Mouse (Mus musculus) hindbrain, embryonic 10.5 days (tissue): ENCODE results near the gene Tcf7l1. TPM values are rescaled to one million over a fixed set of nuclear protein-coding genes. Genes with fewer than 3 reads are reported as not detected.
"Not testable (repeated sequence)": the region's sequence is repeated elsewhere in the genome, so short reads cannot be mapped to it uniquely, and the experiment has no call there.

Experiments
- DNase-seq: peaks from one replicate; pipeline ENCODE4 v3.0.0-alpha.2; 2017; ENCODE audit warnings: low spot score
- H3K27ac ChIP-seq: fragments of 300-500 bp; sonication (generic); 2 replicates; pipeline ENCODE4 v1.5.1; 2016; ENCODE audit warnings: mild to moderate bottlenecking, moderate library complexity
- H3K27me3 ChIP-seq: fragments of 300-500 bp; sonication (generic); 2 replicates; pipeline ENCODE4 v1.6.1; 2016; ENCODE audit warnings: mild to moderate bottlenecking; ENCODE audit not compliant: poor library complexity, insufficient read depth, severe bottlenecking
- H3K36me3 ChIP-seq: fragments of 300-500 bp; sonication (generic); 2 replicates; pipeline ENCODE4 v1.6.1; 2016; ENCODE audit warnings: mild to moderate bottlenecking, moderate library complexity
- H3K4me1 ChIP-seq: fragments of 300-500 bp; sonication (generic); replicated peaks from 2 replicates; pipeline ENCODE4 v1.6.1; 2016; ENCODE audit warnings: mild to moderate bottlenecking
- H3K4me3 ChIP-seq: fragments of 300-500 bp; sonication (generic); 2 replicates; pipeline ENCODE4 v1.5.1; 2016; ENCODE audit warnings: mild to moderate bottlenecking, moderate library complexity
- H3K9me3 ChIP-seq: fragments of 300-500 bp; sonication (generic); 2 replicates; pipeline ENCODE4 v1.6.1; 2016; ENCODE audit warnings: mild to moderate bottlenecking, moderate library complexity
- WGBS: fragments of 180-500 bp; shearing (Covaris S2); methylation state at CpG from one replicate; pipeline ENCODE4 v1.1.7; 2016; 5-methylcytosine and 5-hydroxymethylcytosine counted together
- polyA plus RNA-seq: library from polyadenylated mRNA; unstranded; fragments of >200 nt; fragmentation: Nextera tagmentation; extraction: Ambion mirVana; gene quantifications from 2 replicates; pipeline ENCODE4 v1.2.1, GENCODE M21; 2016

The Tcf7l1 gene
- polyA plus RNA-seq: 23.7 and 25.1 TPM in 2 replicates

DNA sequence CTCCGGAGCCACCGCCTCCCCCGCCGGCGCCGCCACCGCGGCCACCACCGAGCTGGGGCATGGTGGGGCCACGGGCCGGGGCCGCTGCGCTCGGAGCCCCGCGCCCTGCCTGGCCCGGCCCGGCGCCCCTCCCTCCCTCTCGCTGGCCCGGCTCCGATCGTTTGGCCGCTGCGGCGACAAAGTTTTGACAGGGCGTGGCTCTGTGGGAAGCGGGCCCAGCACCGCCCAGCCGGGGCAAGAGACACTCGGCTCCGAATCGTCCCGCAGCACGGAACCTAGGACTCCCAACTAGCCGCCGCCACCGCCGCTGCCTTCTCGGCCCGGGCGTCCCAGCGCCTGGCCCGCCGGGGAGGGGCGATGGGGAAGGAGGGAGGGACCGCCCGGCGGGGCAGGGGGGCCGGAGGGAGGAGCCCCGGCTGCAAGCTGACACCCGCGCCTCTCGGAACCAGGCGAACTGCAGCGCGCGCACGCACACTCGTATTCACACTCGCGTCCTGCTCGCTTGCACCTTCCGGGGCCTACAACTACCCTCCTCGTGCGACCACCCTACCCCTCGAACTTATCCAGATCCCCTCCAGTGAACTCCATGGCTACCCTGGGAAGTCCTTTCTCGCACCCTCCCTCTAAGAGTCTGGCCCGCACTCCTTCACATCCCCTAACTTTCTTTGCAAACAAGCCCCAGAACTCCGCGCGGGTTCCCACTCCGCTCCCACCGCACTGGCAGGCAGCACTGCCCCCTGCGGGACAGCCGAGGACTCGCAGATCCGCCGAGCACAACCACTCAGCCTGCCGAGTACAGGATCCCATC lies at the start of gene Tcf7l1:
Gene Tcf7l1 (minus strand): TSS at position 363 of the 808 bp plus-strand sequence.
- Histone ChIP-seq H3K4me1 (peaks cover 25% of the 10 kb centered on the region), H3K36me3 (peaks cover 17% of the 10 kb centered on the region), H3K9me3 (no peaks in the 10 kb centered on the region), H3K4me3 (peak within 1 kb of the TSS; percentile 90), H3K27me3 (peaks cover 6% of the 10 kb centered on the region; the same call in 1 of the 2 replicates), H3K27ac (peak within 1 kb of the TSS; percentile 96)
- 1% methylated on average over 80 of the region's 80 CpGs for WGBS
- DNase-seq: peak; percentile 94

DNA sequence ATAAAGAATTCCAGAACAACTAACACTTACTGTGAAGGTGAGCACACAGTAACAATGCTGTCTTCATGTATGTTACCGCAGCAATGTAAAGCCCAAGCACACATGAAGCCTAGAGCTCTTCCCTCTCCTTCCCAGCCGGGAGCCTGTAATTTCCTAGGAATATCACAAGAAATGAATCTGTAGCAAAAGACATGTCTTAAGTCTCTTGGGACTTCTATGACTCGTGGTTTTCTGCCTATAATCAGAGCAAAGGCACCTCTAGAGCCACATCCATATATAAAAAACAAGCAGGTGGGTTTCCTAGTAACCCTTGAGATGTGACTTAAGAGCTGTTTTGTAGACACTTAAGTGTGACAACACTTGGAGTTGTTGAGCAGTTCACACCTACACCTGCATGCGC lies 48.7 kb upstream of the Tcf7l1 start:
- no peak for DNase-seq
- Histone ChIP-seq H3K4me3 (no peak overlapping the region), H3K27me3 (no peaks in the 10 kb centered on the region), H3K9me3 (no peaks in the 10 kb centered on the region), H3K27ac (no peak overlapping the region), H3K4me1 (no peaks in the 10 kb centered on the region), H3K36me3 (peaks cover 38% of the 10 kb centered on the region)
- WGBS: 93% methylated on average over 4 of the region's 4 CpGs

DNA sequence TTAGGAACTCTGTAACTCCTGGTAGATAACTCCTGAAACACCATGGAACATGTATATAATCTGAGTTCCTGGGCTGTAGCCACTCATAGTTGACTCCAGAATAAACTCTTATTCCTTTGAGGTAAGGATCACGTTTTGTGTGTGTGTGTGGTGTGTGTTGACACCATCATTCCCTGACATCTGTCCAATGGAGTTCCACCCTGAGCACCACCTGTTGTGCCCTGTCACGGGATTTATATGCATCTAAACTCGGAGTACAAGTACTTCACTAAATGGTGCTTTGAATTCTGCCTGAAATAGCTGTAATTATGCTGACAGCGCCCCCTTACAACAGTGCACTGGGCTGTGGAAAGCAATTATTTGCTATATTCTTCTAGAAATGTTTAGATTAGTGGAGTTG lies 45.5 kb upstream of the Tcf7l1 start:
- no peaks in the 10 kb centered on the region for H3K9me3 ChIP-seq
- no peaks in the 10 kb centered on the region for H3K27me3 ChIP-seq
- H3K36me3 ChIP-seq: peaks cover 10% of the 10 kb centered on the region
- no peaks in the 10 kb centered on the region for H3K4me1 ChIP-seq
- H3K27ac ChIP-seq: no peak overlapping the region
- no peak for DNase-seq
- WGBS: 72% methylated on average over 4 of the region's 4 CpGs
- no peak overlapping the region for H3K4me3 ChIP-seq

DNA sequence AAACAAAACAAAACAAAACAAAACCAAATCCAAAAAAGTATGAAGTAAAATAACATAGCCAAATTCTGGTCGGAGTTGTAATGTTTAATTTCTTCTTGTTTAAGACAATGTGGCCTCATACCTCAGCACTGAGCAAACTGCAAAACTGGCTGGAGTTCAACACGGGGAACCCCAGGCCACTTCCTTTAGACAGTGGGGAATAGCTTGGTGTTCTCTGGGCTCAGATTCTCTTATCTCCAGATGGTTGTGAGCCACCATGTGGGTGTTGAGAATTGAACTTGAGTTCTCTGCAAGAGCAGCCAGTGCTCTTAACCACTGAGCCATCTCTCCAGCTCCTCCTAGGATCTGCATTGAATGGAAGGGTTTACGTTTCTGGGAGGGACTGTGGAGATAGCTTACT lies 42.8 kb upstream of the Tcf7l1 start:
- Histone ChIP-seq H3K27ac (no peak overlapping the region), H3K9me3 (no peaks in the 10 kb centered on the region), H3K4me3 (no peak overlapping the region), H3K36me3 (0 out of 2 replicates have a peak, but pooled peaks cover 3% of the 10 kb centered on the region), H3K4me1 (peaks cover 3% of the 10 kb centered on the region), H3K27me3 (peaks cover 1% of the 10 kb centered on the region)
- DNase-seq: no peak
- WGBS: 61% methylated on average over 3 of the region's 3 CpGs

DNA sequence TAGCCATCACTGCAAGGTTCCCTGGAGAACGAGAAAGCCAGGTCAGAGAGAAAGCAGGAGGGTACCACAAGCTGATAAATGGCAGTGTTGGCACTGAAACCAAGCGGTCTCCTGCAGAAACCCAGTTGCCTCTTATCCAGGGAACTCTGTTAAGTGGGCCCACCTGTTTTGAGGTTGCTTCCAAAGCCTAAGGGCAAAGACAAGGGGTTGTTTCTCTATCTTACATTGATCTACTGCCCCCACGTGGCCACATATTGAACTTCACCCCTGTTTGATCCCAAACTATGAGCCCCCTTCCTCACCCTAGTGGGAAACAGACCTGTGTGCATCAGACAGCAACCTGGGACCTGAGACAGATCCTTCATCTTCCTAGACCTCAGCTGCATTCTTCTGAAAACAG lies 42.2 kb upstream of the Tcf7l1 start:
- peak; percentile 76 for DNase-seq
- Histone ChIP-seq H3K4me3 (no peak overlapping the region), H3K4me1 (peaks cover 3% of the 10 kb centered on the region), H3K27ac (no peak overlapping the region), H3K9me3 (no peaks in the 10 kb centered on the region), H3K36me3 (no peaks in the 10 kb centered on the region), H3K27me3 (peaks cover 7% of the 10 kb centered on the region)
- 30% methylated on average over 3 of the region's 3 CpGs for WGBS

DNA sequence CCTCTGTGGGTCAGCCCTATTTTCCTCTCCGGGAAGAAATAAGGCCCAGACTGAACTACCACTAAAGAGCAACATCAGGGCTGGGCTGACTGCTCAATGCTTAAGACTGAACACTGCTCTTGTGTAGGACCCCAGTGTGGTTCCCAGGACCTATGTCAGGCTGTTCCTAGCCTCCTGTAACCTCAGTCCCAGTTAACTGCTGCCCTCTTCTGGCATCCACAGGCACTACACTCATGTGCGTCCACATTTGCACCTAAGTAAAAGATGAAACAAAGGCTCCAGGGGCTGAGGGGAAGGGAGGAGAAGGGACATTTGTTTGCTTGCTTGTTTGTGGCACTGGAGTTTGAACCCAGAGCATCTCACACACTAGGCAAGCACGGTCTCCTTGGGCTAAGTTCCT lies 39.8 kb upstream of the Tcf7l1 start:
- no peak overlapping the region for H3K4me3 ChIP-seq
- peaks cover 17% of the 10 kb centered on the region for H3K27me3 ChIP-seq
- H3K4me1 ChIP-seq: peaks cover 16% of the 10 kb centered on the region
- WGBS: 73% methylated on average over 3 of the region's 3 CpGs
- peak; percentile 35 for DNase-seq
- no peaks in the 10 kb centered on the region for H3K36me3 ChIP-seq
- no peaks in the 10 kb centered on the region for H3K9me3 ChIP-seq
- H3K27ac ChIP-seq: no peak overlapping the region

DNA sequence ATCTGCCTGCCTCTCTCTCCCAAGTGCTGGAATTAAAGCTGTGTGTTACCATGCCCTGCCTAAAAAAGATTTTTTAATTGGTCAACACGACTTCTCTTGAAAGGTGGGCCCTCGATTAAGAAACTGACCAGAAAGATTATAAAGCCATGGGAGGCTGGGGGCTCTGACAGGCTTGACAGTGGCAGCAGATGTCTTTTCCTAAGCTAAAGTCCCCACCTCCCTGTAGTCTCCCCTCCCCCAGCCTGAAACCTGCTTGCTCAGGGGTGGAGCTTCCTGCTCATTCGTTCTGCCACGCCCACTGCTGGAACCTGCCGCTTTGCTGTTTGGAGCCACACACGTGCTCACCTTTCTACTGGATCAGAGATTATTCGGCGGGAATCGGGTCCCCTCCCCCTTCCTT lies 39.0 kb upstream of the Tcf7l1 start:
- H3K9me3 ChIP-seq, DNase-seq, H3K4me3 ChIP-seq, H3K27ac ChIP-seq, H3K36me3 ChIP-seq: not testable (repeated sequence)
- 8% methylated on average over 9 of the region's 9 CpGs for WGBS
- Histone ChIP-seq H3K4me1 (peaks cover 16% of the 10 kb centered on the region), H3K27me3 (peaks cover 17% of the 10 kb centered on the region)

DNA sequence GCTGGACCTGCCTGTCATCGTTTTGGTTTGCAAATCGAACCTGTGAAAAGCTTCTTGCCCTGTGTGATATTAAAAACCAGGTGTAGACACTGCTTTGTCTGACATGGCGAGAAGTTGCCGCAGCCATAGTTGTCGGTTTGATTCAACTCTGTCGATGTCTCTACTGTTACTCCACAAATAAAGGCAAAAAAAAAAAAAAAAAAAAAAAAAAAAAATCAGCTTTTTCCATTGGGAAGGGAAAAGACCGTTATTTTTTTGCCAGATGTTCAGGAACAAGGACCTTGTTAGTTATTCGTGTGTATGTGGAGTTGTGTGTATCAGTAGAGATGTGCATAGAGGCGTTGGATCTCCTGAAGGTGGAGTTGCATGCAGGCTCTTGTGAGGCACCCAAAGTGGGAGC lies 36.7 kb upstream of the Tcf7l1 start:
- no peak for DNase-seq
- Histone ChIP-seq H3K27ac (0 out of 2 replicates have a peak overlapping the region, but pooled peaks have one; percentile 84), H3K4me3 (peak overlapping the region; percentile 51; the same call in 1 of the 2 replicates)

DNA sequence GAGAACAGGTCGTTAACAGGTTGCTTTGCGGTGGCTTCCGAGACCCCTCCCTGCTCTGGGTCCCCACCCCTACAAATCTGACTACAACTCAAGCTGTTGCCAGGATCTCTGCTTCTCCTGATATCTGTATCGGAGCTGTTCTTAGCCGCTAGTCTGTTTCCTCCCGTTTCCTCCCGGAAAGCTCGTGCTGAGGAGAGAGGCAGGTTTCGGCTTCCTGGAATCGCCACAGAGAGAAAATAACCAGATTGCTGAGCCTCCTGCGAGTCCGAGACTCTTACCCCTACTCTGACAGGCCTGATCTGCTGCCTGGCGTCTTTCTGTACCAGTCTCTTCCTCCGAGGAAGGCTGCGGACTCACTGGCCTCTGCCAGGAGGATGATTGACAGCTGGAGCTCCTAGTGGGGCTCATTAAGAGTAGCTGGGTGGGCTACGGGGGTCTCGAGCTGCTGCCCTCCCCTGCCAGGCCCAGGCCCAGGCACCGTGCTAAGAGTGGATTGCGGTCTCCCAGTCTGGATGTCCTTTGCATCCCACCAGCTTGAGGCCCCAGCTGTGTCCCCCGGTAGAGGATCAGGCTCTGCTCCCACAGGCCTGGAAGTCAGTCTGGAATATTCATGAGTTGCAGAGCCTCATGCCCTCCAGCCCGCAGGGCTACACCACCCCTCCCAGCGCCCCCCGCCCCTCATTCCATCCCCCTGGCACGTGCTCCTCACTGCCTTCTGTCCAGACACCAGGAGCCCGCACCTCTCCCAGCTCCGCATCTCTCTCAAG lies 36.1 kb upstream of the Tcf7l1 start:
- no peaks in the 10 kb centered on the region for H3K9me3 ChIP-seq
- peaks cover 16% of the 10 kb centered on the region for H3K4me1 ChIP-seq
- 4% methylated on average over 26 of the region's 26 CpGs for WGBS
- H3K27ac ChIP-seq: peak overlapping the region; percentile 84
- DNase-seq: peak; percentile 64
- H3K4me3 ChIP-seq: peak overlapping the region; percentile 51
- H3K27me3 ChIP-seq: peaks cover 17% of the 10 kb centered on the region
- no peaks in the 10 kb centered on the region for H3K36me3 ChIP-seq

More for the DNA sequence above, 36.7 kb upstream of the Tcf7l1 start:
- Histone ChIP-seq H3K36me3 (no peaks in the 10 kb centered on the region), H3K9me3 (no peaks in the 10 kb centered on the region), H3K4me1 (peaks cover 16% of the 10 kb centered on the region), H3K27me3 (peaks cover 17% of the 10 kb centered on the region)
- 53% methylated on average over 9 of the region's 9 CpGs for WGBS

DNA sequence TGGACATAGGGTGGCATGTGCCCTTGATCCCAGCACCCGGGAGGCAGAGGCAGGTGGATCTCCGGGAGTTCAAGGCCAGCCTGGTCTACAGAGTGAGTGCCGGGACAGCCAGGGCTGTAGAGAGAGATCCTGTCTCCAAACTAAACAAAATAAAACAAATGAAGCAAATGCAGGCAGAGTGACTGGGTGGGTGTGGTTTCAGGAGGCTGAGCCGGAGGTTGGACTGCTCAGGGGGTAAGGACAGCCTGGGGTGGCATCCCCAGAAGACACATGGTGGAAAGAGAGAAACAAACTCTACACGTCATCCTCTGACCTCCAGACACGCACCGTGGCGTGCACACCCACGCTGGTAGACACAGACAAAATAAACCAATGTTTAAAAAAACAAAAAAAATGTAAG lies 24.4 kb upstream of the Tcf7l1 start:
- Histone ChIP-seq H3K27ac (no peak overlapping the region), H3K36me3 (no peaks in the 10 kb centered on the region), H3K4me3 (no peak overlapping the region), H3K9me3 (no peaks in the 10 kb centered on the region), H3K4me1 (no peaks in the 10 kb centered on the region), H3K27me3 (no peaks in the 10 kb centered on the region)
- 77% methylated on average over 9 of the region's 9 CpGs for WGBS
- DNase-seq: no peak

DNA sequence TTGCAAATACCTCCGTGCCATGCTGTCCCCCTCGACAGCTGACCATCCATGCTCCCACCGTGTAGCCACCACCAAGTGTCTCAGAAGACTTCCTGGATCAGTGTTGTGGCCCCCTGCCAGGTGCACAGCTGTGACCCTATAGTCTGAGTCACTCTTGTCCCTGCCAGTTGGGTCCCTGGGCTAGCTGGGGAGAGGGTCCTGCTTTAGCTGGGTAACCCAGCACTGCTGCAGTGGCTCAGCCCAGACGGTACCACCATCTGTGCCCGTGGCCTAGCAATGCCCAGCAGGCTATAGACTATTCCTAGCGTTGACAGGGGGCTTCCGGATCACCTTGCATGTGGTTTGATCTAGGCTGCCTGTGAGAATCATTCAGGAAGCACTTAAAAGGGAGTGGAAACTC lies 21.2 kb upstream of the Tcf7l1 start:
- no peak for DNase-seq
- H3K9me3 ChIP-seq: no peaks in the 10 kb centered on the region
- no peaks in the 10 kb centered on the region for H3K4me1 ChIP-seq
- H3K27ac ChIP-seq: no peak overlapping the region
- H3K27me3 ChIP-seq: no peaks in the 10 kb centered on the region
- WGBS: 75% methylated on average over 7 of the region's 7 CpGs
- no peaks in the 10 kb centered on the region for H3K36me3 ChIP-seq
- no peak overlapping the region for H3K4me3 ChIP-seq

DNA sequence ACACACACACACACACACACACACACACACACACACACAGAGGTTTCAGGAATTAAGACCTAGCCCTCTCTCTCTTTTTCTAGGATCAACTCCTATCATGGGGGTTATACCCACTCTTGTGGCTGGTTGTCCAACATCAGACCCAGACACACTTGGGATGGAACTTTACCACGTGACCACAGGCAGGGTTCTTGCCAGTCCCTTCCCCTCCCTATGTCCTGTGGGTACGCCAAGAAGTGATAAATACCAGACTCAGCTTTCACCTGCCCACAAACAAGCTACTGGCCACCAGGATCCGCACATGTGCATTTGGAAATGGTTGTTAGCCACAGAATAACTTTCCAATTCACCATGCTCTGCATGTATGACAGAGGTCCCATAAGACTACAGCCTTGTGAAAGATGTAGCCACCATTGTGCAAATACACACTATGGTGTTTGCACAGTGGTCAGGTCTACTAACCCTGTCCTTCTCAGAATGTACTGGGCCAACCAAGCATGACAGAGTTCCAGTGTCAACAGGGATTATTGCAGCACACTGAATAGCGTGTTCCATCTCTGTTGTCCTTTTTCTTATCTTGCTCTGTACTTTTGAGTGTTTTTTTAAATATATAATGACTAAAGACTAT lies 20.6 kb upstream of the Tcf7l1 start:
- DNase-seq: no peak
- Histone ChIP-seq H3K4me3 (no peak overlapping the region), H3K27ac (no peak overlapping the region), H3K27me3 (no peaks in the 10 kb centered on the region), H3K4me1 (no peaks in the 10 kb centered on the region), H3K9me3 (no peaks in the 10 kb centered on the region), H3K36me3 (no peaks in the 10 kb centered on the region)
- 79% methylated on average over 4 of the region's 4 CpGs for WGBS

DNA sequence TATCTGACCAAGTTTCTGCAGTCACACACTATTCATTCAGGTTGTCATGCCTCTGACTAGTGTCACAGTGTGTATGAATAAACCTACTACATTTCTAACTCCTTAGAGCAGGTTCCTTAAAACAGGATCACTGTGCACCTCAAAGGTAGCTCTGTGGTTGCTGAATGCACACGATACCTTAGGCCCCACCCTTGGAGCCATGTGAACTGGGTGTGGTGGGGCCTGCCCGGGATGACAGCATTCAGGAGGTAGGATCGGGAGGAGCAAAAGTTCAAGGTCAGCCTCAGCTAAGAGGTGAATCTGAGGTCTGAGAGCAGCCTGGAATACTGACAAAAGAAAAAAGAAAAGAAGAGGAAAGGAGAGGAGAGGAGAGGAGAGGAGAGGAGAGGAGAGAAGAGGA lies 19.3 kb upstream of the Tcf7l1 start:
- no peaks in the 10 kb centered on the region for H3K4me1 ChIP-seq
- no peaks in the 10 kb centered on the region for H3K27me3 ChIP-seq
- no peak overlapping the region for H3K27ac ChIP-seq
- no peak overlapping the region for H3K4me3 ChIP-seq
- DNase-seq: no peak
- H3K36me3 ChIP-seq: no peaks in the 10 kb centered on the region
- 74% methylated on average over 3 of the region's 3 CpGs for WGBS
- H3K9me3 ChIP-seq: no peaks in the 10 kb centered on the region
